ENCODE assay signal across 22 mouse cellular contexts in genomic region chr17:66324836-66325235, GRCm38 (mm10).
A peak's percentile ranks its signal among the peaks of the same experiment; 100 is the strongest.
DNase-seq lines count a peak whose midpoint lies in the region; ATAC-seq and TF ChIP-seq lines count a peak whose summit lies in the region.
"Had no signal": no experiment of that assay in that cellular context is flagged by ENCODE, and none has a peak within 500 bp of the region (broad histone marks: within the 10 kb centered on the region; RNA-seq: fewer than 3 reads in every experiment).

No protein-coding gene starts in this region.

- ATAC-seq in hindbrain, embryonic 11.5 days (ENCODE audit: low FRiP score): no peak
- no peak for ATAC-seq in midbrain, embryonic 14.5 days (ENCODE audit: low FRiP score, low TSS enrichment)
- no peak for ATAC-seq in kidney, embryonic 14.5 days (ENCODE audit: low FRiP score, low TSS enrichment)
- ATAC-seq: activated CD4-positive, CD25-positive, alpha-beta regulatory T cell, adult 4 months; CD4-positive, CD25-positive, alpha-beta regulatory T cell, adult 4 months; inflammation-experienced regulatory T-cells, adult 6 months had no signal

- no peak overlapping the region for H3K4me3 ChIP-seq in hindbrain, embryonic 10.5 days
- H3K4me3 ChIP-seq in hindbrain, embryonic 11.5 days (ENCODE audit: low read depth, low read length): no peak overlapping the region
- H3K4me3 ChIP-seq in ES-E14 (ENCODE audit: insufficient read depth in 1 of 2, low read depth in 1 of 2, low read length in 2 of 2, poor library complexity in 1 of 2, severe bottlenecking in 1 of 2): no peak overlapping the region
- H3K4me3 ChIP-seq in midbrain, embryonic 14.5 days (replicated peaks; ENCODE audit: low read depth, low read length): no peak overlapping the region
- no peak overlapping the region for H3K4me3 ChIP-seq in kidney, embryonic 14.5 days (ENCODE audit: low read length)
- H3K4me3 ChIP-seq: embryonic facial prominence, embryonic 10.5 days had no signal

- H3K27ac ChIP-seq in hindbrain, embryonic 10.5 days: 0 out of 2 replicates have a peak overlapping the region, but pooled peaks have one; percentile 41
- no peak overlapping the region for H3K27ac ChIP-seq in hindbrain, embryonic 11.5 days (ENCODE audit: low read depth, low read length)
- H3K27ac ChIP-seq in ES-E14 (ENCODE audit: insufficient read depth, low read depth, low read length, poor library complexity, severe bottlenecking): no peak overlapping the region
- peak overlapping the region; percentile 68 for H3K27ac ChIP-seq in midbrain, embryonic 14.5 days (replicated peaks; ENCODE audit: low read depth, low read length)
- H3K27ac ChIP-seq in kidney, embryonic 14.5 days (ENCODE audit: low read depth, low read length): no peak overlapping the region
- H3K27ac ChIP-seq: embryonic facial prominence, embryonic 10.5 days had no signal

- no peaks in the 10 kb centered on the region for H3K27me3 ChIP-seq in hindbrain, embryonic 10.5 days (ENCODE audit: insufficient read depth, poor library complexity, severe bottlenecking)
- no peaks in the 10 kb centered on the region for H3K27me3 ChIP-seq in hindbrain, embryonic 11.5 days (ENCODE audit: control insufficient read depth, insufficient read depth, low read length)
- no peaks in the 10 kb centered on the region for H3K27me3 ChIP-seq in midbrain, embryonic 14.5 days (ENCODE audit: control insufficient read depth, insufficient read depth, low read length)
- H3K27me3 ChIP-seq in kidney, embryonic 14.5 days (ENCODE audit: control insufficient read depth, insufficient read depth, low read length): no peaks in the 10 kb centered on the region

- DNase-seq in cerebellum, adult 9-10 months: peak; percentile 51
- DNase-seq in cerebellum, postnatal 10 days: no peak
- DNase-seq in hindbrain, embryonic 10.5 days (ENCODE audit: low spot score): no peak
- DNase-seq in hindbrain, embryonic 11.5 days (ENCODE audit: low spot score): no peak
- DNase-seq in ES-E14 (ENCODE audit: low read depth, low spot score): no peak
- no peak for DNase-seq in midbrain, embryonic 14.5 days
- DNase-seq in heart, postnatal 25 days (ENCODE audit: low spot score): no peak
- DNase-seq: adrenal gland, postnatal 10 days; gastrocnemius, postnatal 36 days; heart, postnatal 10 days; kidney, postnatal 14 days; lung, adult 2 months; right cerebral cortex, postnatal 4 days; thymus, adult 2 months had no signal

- H3K9me3 ChIP-seq in hindbrain, embryonic 10.5 days: 0 out of 2 replicates have a peak, but pooled peaks cover 7% of the 10 kb centered on the region
- no peaks in the 10 kb centered on the region for H3K9me3 ChIP-seq in hindbrain, embryonic 11.5 days (ENCODE audit: control insufficient read depth, low read length)
- H3K9me3 ChIP-seq in ES-E14 (ENCODE audit: control insufficient read depth, insufficient read depth, low read depth, low read length): no peaks in the 10 kb centered on the region
- no peaks in the 10 kb centered on the region for H3K9me3 ChIP-seq in midbrain, embryonic 14.5 days (ENCODE audit: control insufficient read depth, low read length)
- H3K9me3 ChIP-seq in kidney, embryonic 14.5 days (ENCODE audit: control insufficient read depth, low read length): no peaks in the 10 kb centered on the region
- H3K9me3 ChIP-seq: embryonic facial prominence, embryonic 10.5 days had no signal

- H3K9ac ChIP-seq in hindbrain, embryonic 11.5 days (ENCODE audit: low read depth, low read length): no peak overlapping the region
- no peak overlapping the region for H3K9ac ChIP-seq in ES-E14 (ENCODE audit: insufficient read depth, low read depth, low read length, poor library complexity, severe bottlenecking)
- no peak overlapping the region for H3K9ac ChIP-seq in midbrain, embryonic 14.5 days (replicated peaks; ENCODE audit: low read length)
- H3K9ac ChIP-seq in kidney, embryonic 14.5 days (ENCODE audit: low read depth, low read length): no peak overlapping the region

- intact Hi-C loops in heart, postnatal 25 days (cut with DNase I): no loop called here

- no peaks in the 10 kb centered on the region; the same call in 1 of the 2 replicates for H3K36me3 ChIP-seq in hindbrain, embryonic 10.5 days
- H3K36me3 ChIP-seq in hindbrain, embryonic 11.5 days (ENCODE audit: control insufficient read depth, insufficient read depth, low read length): no peaks in the 10 kb centered on the region
- no peaks in the 10 kb centered on the region for H3K36me3 ChIP-seq in ES-E14 (ENCODE audit: control insufficient read depth, insufficient read depth, low read length, poor library complexity, severe bottlenecking)
- no peaks in the 10 kb centered on the region for H3K36me3 ChIP-seq in midbrain, embryonic 14.5 days (ENCODE audit: control insufficient read depth, insufficient read depth, low read length)
- H3K36me3 ChIP-seq in kidney, embryonic 14.5 days (ENCODE audit: control insufficient read depth, insufficient read depth, low read length): no peaks in the 10 kb centered on the region
- H3K36me3 ChIP-seq: embryonic facial prominence, embryonic 10.5 days; G1E had no signal

- H3K4me1 ChIP-seq in hindbrain, embryonic 10.5 days (replicated peaks): peaks cover 16% of the 10 kb centered on the region
- H3K4me1 ChIP-seq in hindbrain, embryonic 11.5 days (replicated peaks; ENCODE audit: control insufficient read depth, insufficient read depth, low read length): no peaks in the 10 kb centered on the region; the same call in 1 of the 2 replicates
- H3K4me1 ChIP-seq in ES-E14 (ENCODE audit: control insufficient read depth in 2 of 2, insufficient read depth in 2 of 2, low read length in 2 of 2, poor library complexity in 1 of 2): peaks cover 5 to 9% of the 10 kb centered on the region in 2 experiments; a peak in 3 of 4 replicates
- H3K4me1 ChIP-seq in midbrain, embryonic 14.5 days (ENCODE audit: control insufficient read depth, insufficient read depth, low read length): peaks cover 16% of the 10 kb centered on the region
- no peaks in the 10 kb centered on the region for H3K4me1 ChIP-seq in kidney, embryonic 14.5 days (ENCODE audit: control insufficient read depth, insufficient read depth, low read length)

- in situ Hi-C loops in ES-E14 (cut with MboI; ENCODE audit: low sequenced_read_pairs in 2 of 2, unreplicated experiment in 2 of 2): no loop called here

- H3K4me2 ChIP-seq in hindbrain, embryonic 11.5 days (replicated peaks; ENCODE audit: low read depth, low read length): no peak overlapping the region
- H3K4me2 ChIP-seq in midbrain, embryonic 14.5 days (ENCODE audit: low read length): no peak overlapping the region; the same call in 1 of the 2 replicates
- H3K4me2 ChIP-seq in kidney, embryonic 14.5 days (replicated peaks; ENCODE audit: low read depth, low read length): no peak overlapping the region
- H3K4me2 ChIP-seq: heart, embryonic 11.5 days; liver, embryonic 11.5 days had no signal

- 85% methylated on average over 3 of the region's 3 CpGs for WGBS in hindbrain, embryonic 10.5 days
- 87% methylated on average over 3 of the region's 3 CpGs for WGBS in hindbrain, embryonic 11.5 days
- WGBS in midbrain, embryonic 14.5 days: 84% methylated on average over 3 of the region's 3 CpGs
- 85% methylated on average over 3 of the region's 3 CpGs for WGBS in kidney, embryonic 14.5 days

TF ChIP-seq in ES-E14, 5 proteins besides CTCF, POLR2A, EP300 and RAD21:
- no peak for TF ChIP-seq HCFC1 (IDR thresholded peaks at IDR 0.05; ENCODE audit: borderline replicate concordance, insufficient read depth, low read length)
- TF ChIP-seq ZNF384 (IDR thresholded peaks at IDR 0.05; ENCODE audit: low read depth, low read length): no peak
- TF ChIP-seq ZC3H11A (IDR thresholded peaks at IDR 0.05; ENCODE audit: borderline replicate concordance, low read depth, low read length): no peak
- 0 out of 2 replicates have a peak, but pooled peaks have one; percentile 31 for TF ChIP-seq MAFK (IDR thresholded peaks at IDR 0.05; ENCODE audit: insufficient read depth, low read depth, low read length)
- TF ChIP-seq CHD2 (IDR thresholded peaks at IDR 0.05; ENCODE audit: low read depth, low read length): no peak
TF ChIP-seq in ES-E14: peak in this region for 1.

Comparison
In these comparisons a context has a peak if more than half of its experiments do, and no peak if none do; other contexts are left out.
1. H3K27ac ChIP-seq: peak in hindbrain, embryonic 10.5 days (single experiment) and midbrain, embryonic 14.5 days (single experiment); none in hindbrain, embryonic 11.5 days (single experiment), ES-E14 (single experiment) and kidney, embryonic 14.5 days (single experiment).